Mouse (Mus musculus): Measurements from ENCODE around the gene Cym.

Gene Cym

GRCm38 (mm10) chr3:107171964-107172363, 49.6 kb downstream of the Cym start:
- DNase-seq (ENCODE audit: extremely low spot score, low spot score): no peak

- no peak for DNase-seq (ENCODE audit: extremely low spot score, low spot score)
Measured at GRCm38 (mm10) chr3:107169552-107169951, 52.0 kb downstream of the Cym start.

- DNase-seq (ENCODE audit: extremely low spot score, low spot score): no peak
Measured at GRCm38 (mm10) chr3:107162741-107163140, 58.8 kb downstream of the Cym start.

Measured in neural tube, embryonic 10.5 days (tissue).